Mouse (Mus musculus) lung, postnatal 0 days (tissue): ENCODE data around the gene Slc6a1. TPM values are rescaled to one million over a fixed set of nuclear protein-coding genes. Genes with fewer than 3 reads are reported as not detected.

Source experiments
- ATAC-seq: fragments of 200-750 bp; cut with Nextera tagmentation; 2 replicates; pipeline ENCODE4 v1.8.0; 2017; ENCODE audit warnings: moderate library complexity
- DNase-seq: peaks from one replicate; pipeline ENCODE4 v3.0.0-alpha.2; 2016; ENCODE audit warnings: low spot score
- H3K27ac ChIP-seq: fragments of 300-500 bp; sonication (generic); 2 replicates; pipeline ENCODE4 v1.5.1; 2014; ENCODE audit warnings: antibody characterized with exemption, mild to moderate bottlenecking, low read length, mixed read lengths
- H3K27me3 ChIP-seq: fragments of 300-500 bp; sonication (generic); replicated peaks from 2 replicates; pipeline ENCODE4 v1.6.1; 2014; ENCODE audit warnings: low read length, mixed read lengths; ENCODE audit not compliant: insufficient read depth
- H3K36me3 ChIP-seq: fragments of 300-500 bp; sonication (generic); 2 replicates; pipeline ENCODE4 v1.6.1; 2014; ENCODE audit warnings: low read length, mixed read lengths; ENCODE audit not compliant: insufficient read depth
- H3K4me1 ChIP-seq: fragments of 300-500 bp; sonication (generic); 2 replicates; pipeline ENCODE4 v1.6.1; 2014; ENCODE audit warnings: antibody characterized with exemption, low read depth, low read length, mixed read lengths; ENCODE audit not compliant: insufficient read depth
- H3K4me2 ChIP-seq: fragments of 300-500 bp; sonication (generic); replicated peaks from 2 replicates; pipeline ENCODE4 v1.6.1; 2014; ENCODE audit warnings: low read depth, mild to moderate bottlenecking, low read length, moderate library complexity, mixed read lengths
- H3K4me3 ChIP-seq: fragments of 300-500 bp; sonication (generic); 2 replicates; pipeline ENCODE4 v1.5.1; 2014; ENCODE audit warnings: low read depth, low read length
- H3K9ac ChIP-seq: fragments of 300-500 bp; sonication (generic); replicated peaks from 2 replicates; pipeline ENCODE4 v1.6.1; 2014; ENCODE audit warnings: low read depth, mild to moderate bottlenecking
- H3K9me3 ChIP-seq: fragments of 300-500 bp; sonication (generic); 2 replicates; pipeline ENCODE4 v1.6.1; 2016; ENCODE audit warnings: low read length, mixed read lengths
- CTCF ChIP-seq: IDR thresholded peaks from 2 replicates; pipeline ENCODE4 v1.5.1; 2016; ENCODE audit warnings: antibody characterized with exemption, mild to moderate bottlenecking
- EP300 ChIP-seq: IDR thresholded peaks from 2 replicates; pipeline ENCODE4 v1.6.1; 2016; ENCODE audit warnings: antibody characterized with exemption, mild to moderate bottlenecking, control low read depth
- WGBS: fragments of 180-500 bp; shearing (Covaris S2); extraction: QIAGEN DNeasy Blood & Tissue Kit; methylation state at CpG from one replicate; pipeline ENCODE4 v1.1.7; 2014; 5-methylcytosine and 5-hydroxymethylcytosine counted together
- polyA plus RNA-seq: library from polyadenylated mRNA; unstranded; fragments of >200 nt; fragmentation: Nextera tagmentation; extraction: Ambion mirVana; gene quantifications from 2 replicates; pipeline ENCODE4 v1.2.1, GENCODE M21; 2015

Slc6a1 gene
- polyA plus RNA-seq, 1 experiment from 2014 or later, result not detected

- H3K27me3 ChIP-seq, result no peaks in the 10 kb centered on the region
- WGBS, result 38% methylated on average over 9 of the region's 10 CpGs
- no peak for DNase-seq
- no peaks in the 10 kb centered on the region for H3K9me3 ChIP-seq
- no peak overlapping the region for H3K27ac ChIP-seq
- no peaks in the 10 kb centered on the region for H3K4me1 ChIP-seq
- TF ChIP-seq CTCF (no peak), EP300 (no peak)
- ATAC-seq, result no peak
- no peaks in the 10 kb centered on the region for H3K36me3 ChIP-seq
- H3K4me3 ChIP-seq, result no peak overlapping the region
- H3K4me2 ChIP-seq, result no peak overlapping the region
- no peak overlapping the region for H3K9ac ChIP-seq
Observed at GRCm38 (mm10) chr6:114297260-114298002, 15.0 kb downstream of the Slc6a1 start.

- Histone ChIP-seq H3K4me1 (no peaks in the 10 kb centered on the region), H3K4me3 (no peak overlapping the region), H3K9ac (no peak overlapping the region), H3K9me3 (no peaks in the 10 kb centered on the region), H3K4me2 (no peak overlapping the region), H3K27ac (no peak overlapping the region), H3K27me3 (no peaks in the 10 kb centered on the region), H3K36me3 (no peaks in the 10 kb centered on the region)
- TF ChIP-seq CTCF (no peak), EP300 (no peak)
- ATAC-seq, result no peak
- no peak for DNase-seq
- 86% methylated on average over 5 of the region's 5 CpGs for WGBS
Observed at GRCm38 (mm10) chr6:114299699-114300098, 17.3 kb downstream of the Slc6a1 start.

- TF ChIP-seq CTCF, result no peak
- no peak for TF ChIP-seq EP300
- Histone ChIP-seq H3K4me3 (no peak overlapping the region), H3K27me3 (no peaks in the 10 kb centered on the region), H3K9me3 (no peaks in the 10 kb centered on the region), H3K9ac (no peak overlapping the region), H3K4me1 (no peaks in the 10 kb centered on the region), H3K36me3 (no peaks in the 10 kb centered on the region), H3K27ac (no peak overlapping the region), H3K4me2 (no peak overlapping the region)
- ATAC-seq (no peak), DNase-seq (no peak)
- 79% methylated on average over 11 of the region's 11 CpGs for WGBS
Observed at GRCm38 (mm10) chr6:114300737-114301136, 18.3 kb downstream of the Slc6a1 start.

- Histone ChIP-seq H3K9ac (no peak overlapping the region), H3K4me1 (no peaks in the 10 kb centered on the region), H3K36me3 (no peaks in the 10 kb centered on the region), H3K4me3 (no peak overlapping the region), H3K27me3 (no peaks in the 10 kb centered on the region), H3K9me3 (no peaks in the 10 kb centered on the region), H3K27ac (no peak overlapping the region), H3K4me2 (no peak overlapping the region)
- TF ChIP-seq EP300, result no peak
- no peak for TF ChIP-seq CTCF
- DNase-seq (no peak), ATAC-seq (no peak)
- WGBS, result 69% methylated on average over 6 of the region's 6 CpGs
Observed at GRCm38 (mm10) chr6:114304668-114305067, 22.2 kb downstream of the Slc6a1 start.

GRCm38 (mm10) chr6:114320511-114320910, 38.1 kb downstream of the Slc6a1 start:
- Histone ChIP-seq H3K4me1 (no peaks in the 10 kb centered on the region), H3K4me2 (no peak overlapping the region), H3K9ac (no peak overlapping the region), H3K36me3 (no peaks in the 10 kb centered on the region), H3K9me3 (no peaks in the 10 kb centered on the region), H3K4me3 (no peak overlapping the region), H3K27ac (no peak overlapping the region), H3K27me3 (no peaks in the 10 kb centered on the region)
- WGBS, result 69% methylated on average over 5 of the region's 5 CpGs
- TF ChIP-seq EP300 (no peak), CTCF (no peak)
- ATAC-seq, result no peak
- DNase-seq, result no peak

GRCm38 (mm10) chr6:114321146-114321545, 38.7 kb downstream of the Slc6a1 start:
- Histone ChIP-seq H3K36me3 (no peaks in the 10 kb centered on the region), H3K4me2 (no peak overlapping the region), H3K4me3 (no peak overlapping the region), H3K4me1 (no peaks in the 10 kb centered on the region), H3K27me3 (no peaks in the 10 kb centered on the region), H3K9me3 (no peaks in the 10 kb centered on the region), H3K9ac (no peak overlapping the region), H3K27ac (no peak overlapping the region)
- 91% methylated on average over 3 of the region's 3 CpGs for WGBS
- no peak for ATAC-seq
- DNase-seq, result no peak
- TF ChIP-seq EP300 (no peak), CTCF (peak; percentile 44)

- DNase-seq (no peak), ATAC-seq (no peak)
- no peak for TF ChIP-seq CTCF
- no peak for TF ChIP-seq EP300
- Histone ChIP-seq H3K36me3 (no peaks in the 10 kb centered on the region), H3K4me1 (no peaks in the 10 kb centered on the region), H3K4me2 (no peak overlapping the region), H3K9me3 (no peaks in the 10 kb centered on the region), H3K4me3 (no peak overlapping the region), H3K9ac (no peak overlapping the region), H3K27me3 (no peaks in the 10 kb centered on the region), H3K27ac (no peak overlapping the region)
- WGBS, result 81% methylated on average over 3 of the region's 3 CpGs
Observed at GRCm38 (mm10) chr6:114322914-114323313, 40.5 kb downstream of the Slc6a1 start.
